Mouse (Mus musculus): ENCODE measurements around the gene Syn2. TPM values are rescaled to one million over a fixed set of nuclear protein-coding genes. Genes with fewer than 3 reads are reported as not detected.
A peak's percentile ranks its signal among the peaks of the same experiment; 100 is the strongest.

The Syn2 gene
- polyA plus RNA-seq, 1 experiment from 2014 or later: 23.3 TPM

DNA sequence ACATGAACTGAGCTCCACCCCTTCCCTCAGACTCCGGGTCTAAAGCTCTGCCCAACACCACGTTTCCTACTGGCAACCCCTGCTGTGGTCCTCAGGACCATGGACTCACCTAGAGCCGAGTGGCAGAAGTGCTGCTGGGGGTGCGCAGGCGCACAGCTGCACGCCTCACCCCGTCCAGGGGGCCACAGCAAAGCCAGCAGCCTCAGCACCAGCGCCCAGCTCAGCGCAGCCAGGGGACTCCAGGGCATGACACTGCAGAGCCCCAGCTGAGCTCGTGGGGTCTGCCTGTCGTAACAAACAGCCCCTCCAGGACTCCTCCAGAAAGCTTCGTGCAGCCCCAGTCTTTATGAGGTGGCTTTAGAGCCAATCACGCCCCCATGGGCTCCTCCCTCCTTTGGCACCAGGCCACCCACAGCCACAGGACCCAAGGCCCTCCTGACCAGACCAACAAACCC, 116.9 kb downstream of the Syn2 start:
- no peak for ATAC-seq
- DNase-seq (ENCODE audit: low spot score): peak; percentile 16

GRCm38 (mm10) chr6:115252099-115252873, 117.6 kb downstream of the Syn2 start, which contains the start of gene Timp4:
Timp4 (minus strand) TSS chr6:115252205.
- DNase-seq (ENCODE audit: low spot score) (peak; percentile 10), ATAC-seq (no peak)
- no peak within 1 kb of the TSS for H3K4me2 ChIP-seq (ENCODE audit: low read length)
- 23% methylated on average over 6 of the region's 10 CpGs for WGBS
- no peaks in the 10 kb centered on the region for H3K27me3 ChIP-seq (replicated peaks; ENCODE audit: control insufficient read depth, insufficient read depth, low read length)
- no peaks in the 10 kb centered on the region for H3K9me3 ChIP-seq (replicated peaks; ENCODE audit: control insufficient read depth, low read length)
- H3K27ac ChIP-seq (ENCODE audit: low read depth, low read length): no peak within 1 kb of the TSS
- 0 out of 2 replicates have a peak, but pooled peaks cover 7% of the 10 kb centered on the region for H3K4me1 ChIP-seq (ENCODE audit: control insufficient read depth, insufficient read depth, low read length)
- peak within 1 kb of the TSS; percentile 21 for H3K9ac ChIP-seq (ENCODE audit: low read length)
- no peak within 1 kb of the TSS for H3K4me3 ChIP-seq (ENCODE audit: low read depth, low read length)
- H3K36me3 ChIP-seq (ENCODE audit: control insufficient read depth, insufficient read depth, low read length): no peaks in the 10 kb centered on the region

More for the DNA sequence above, 116.9 kb downstream of the Syn2 start:
- Histone ChIP-seq H3K36me3 (ENCODE audit: control insufficient read depth, insufficient read depth, low read length) (no peaks in the 10 kb centered on the region), H3K4me3 (ENCODE audit: low read depth, low read length) (no peak overlapping the region), H3K9ac (ENCODE audit: low read length) (peak overlapping the region; percentile 21), H3K27ac (ENCODE audit: low read depth, low read length) (no peak overlapping the region), H3K9me3 (replicated peaks; ENCODE audit: control insufficient read depth, low read length) (no peaks in the 10 kb centered on the region), H3K4me2 (ENCODE audit: low read length) (no peak overlapping the region), H3K4me1 (ENCODE audit: control insufficient read depth, insufficient read depth, low read length) (0 out of 2 replicates have a peak, but pooled peaks cover 7% of the 10 kb centered on the region), H3K27me3 (replicated peaks; ENCODE audit: control insufficient read depth, insufficient read depth, low read length) (no peaks in the 10 kb centered on the region)
- WGBS: 4% methylated on average over 13 of the region's 13 CpGs

GRCm38 (mm10) chr6:115255171-115255570, 120.5 kb downstream of the Syn2 start:
- WGBS: 81% methylated on average over 3 of the region's 3 CpGs
- DNase-seq (ENCODE audit: low spot score) (peak; percentile 52), ATAC-seq (no peak)
- Histone ChIP-seq H3K36me3 (ENCODE audit: control insufficient read depth, insufficient read depth, low read length) (no peaks in the 10 kb centered on the region), H3K9me3 (replicated peaks; ENCODE audit: control insufficient read depth, low read length) (no peaks in the 10 kb centered on the region), H3K4me2 (ENCODE audit: low read length) (no peak overlapping the region), H3K9ac (ENCODE audit: low read length) (no peak overlapping the region), H3K4me1 (ENCODE audit: control insufficient read depth, insufficient read depth, low read length) (0 out of 2 replicates have a peak, but pooled peaks cover 7% of the 10 kb centered on the region), H3K4me3 (ENCODE audit: low read depth, low read length) (no peak overlapping the region), H3K27me3 (replicated peaks; ENCODE audit: control insufficient read depth, insufficient read depth, low read length) (no peaks in the 10 kb centered on the region), H3K27ac (ENCODE audit: low read depth, low read length) (no peak overlapping the region)

- 89% methylated on average over 3 of the region's 3 CpGs for WGBS
- no peak overlapping the region for H3K27ac ChIP-seq (ENCODE audit: low read depth, low read length)
- DNase-seq (ENCODE audit: low spot score): no peak
These were observed 125.8 kb downstream of the Syn2 start for GRCm38 (mm10) chr6:115260507-115260906.

GRCm38 (mm10) chr6:115266791-115267190, 132.1 kb downstream of the Syn2 start:
- H3K4me3 ChIP-seq (ENCODE audit: low read depth, low read length): no peak overlapping the region
- 89% methylated on average over 5 of the region's 5 CpGs for WGBS
- H3K27ac ChIP-seq (ENCODE audit: low read depth, low read length): no peak overlapping the region
- H3K9ac ChIP-seq (ENCODE audit: low read length): no peak overlapping the region
- DNase-seq (ENCODE audit: low spot score) (no peak), ATAC-seq (no peak)
- peaks cover 3% of the 10 kb centered on the region; the same call in 1 of the 2 replicates for H3K36me3 ChIP-seq (ENCODE audit: control insufficient read depth, insufficient read depth, low read length)
- no peaks in the 10 kb centered on the region for H3K9me3 ChIP-seq (replicated peaks; ENCODE audit: control insufficient read depth, low read length)
- no peaks in the 10 kb centered on the region for H3K4me1 ChIP-seq (ENCODE audit: control insufficient read depth, insufficient read depth, low read length)
- H3K4me2 ChIP-seq (ENCODE audit: low read length): no peak overlapping the region
- H3K27me3 ChIP-seq (replicated peaks; ENCODE audit: control insufficient read depth, insufficient read depth, low read length): no peaks in the 10 kb centered on the region

More at GRCm38 (mm10) chr6:115260507-115260906, 125.8 kb downstream of the Syn2 start:
- Histone ChIP-seq H3K4me2 (ENCODE audit: low read length) (no peak overlapping the region), H3K4me3 (ENCODE audit: low read depth, low read length) (no peak overlapping the region), H3K9me3 (replicated peaks; ENCODE audit: control insufficient read depth, low read length) (no peaks in the 10 kb centered on the region), H3K9ac (ENCODE audit: low read length) (no peak overlapping the region), H3K36me3 (ENCODE audit: control insufficient read depth, insufficient read depth, low read length) (peaks cover 3% of the 10 kb centered on the region; the same call in 1 of the 2 replicates), H3K4me1 (ENCODE audit: control insufficient read depth, insufficient read depth, low read length) (no peaks in the 10 kb centered on the region), H3K27me3 (replicated peaks; ENCODE audit: control insufficient read depth, insufficient read depth, low read length) (no peaks in the 10 kb centered on the region)
- ATAC-seq: no peak

DNA sequence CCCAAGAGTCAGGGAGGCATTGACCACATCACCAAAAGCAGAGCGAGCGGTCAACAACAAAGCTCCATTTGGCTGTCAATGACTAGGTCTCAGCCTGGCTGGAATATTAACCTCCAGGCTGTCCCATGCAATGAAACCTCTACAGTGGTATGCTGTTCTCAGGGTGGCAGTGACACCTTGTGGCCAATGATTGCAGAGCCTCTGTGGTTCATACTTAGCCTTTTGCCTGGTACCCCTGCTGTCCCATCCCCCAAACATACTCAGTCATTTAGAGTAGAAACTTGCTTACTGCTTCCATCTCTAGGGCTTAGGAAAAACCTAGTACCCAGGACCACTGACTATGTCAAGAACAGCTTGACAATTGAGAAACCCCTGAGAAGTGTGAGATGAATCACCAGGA, 133.2 kb downstream of the Syn2 start:
- Histone ChIP-seq H3K4me3 (ENCODE audit: low read depth, low read length) (no peak overlapping the region), H3K9ac (ENCODE audit: low read length) (no peak overlapping the region), H3K36me3 (ENCODE audit: control insufficient read depth, insufficient read depth, low read length) (peaks cover 3% of the 10 kb centered on the region; the same call in 1 of the 2 replicates), H3K4me2 (ENCODE audit: low read length) (no peak overlapping the region), H3K27ac (ENCODE audit: low read depth, low read length) (no peak overlapping the region), H3K27me3 (replicated peaks; ENCODE audit: control insufficient read depth, insufficient read depth, low read length) (no peaks in the 10 kb centered on the region), H3K9me3 (replicated peaks; ENCODE audit: control insufficient read depth, low read length) (no peaks in the 10 kb centered on the region), H3K4me1 (ENCODE audit: control insufficient read depth, insufficient read depth, low read length) (no peaks in the 10 kb centered on the region)
- DNase-seq (ENCODE audit: low spot score) (peak; percentile 83), ATAC-seq (peak; percentile 79)
- 57% methylated on average over 2 of the region's 2 CpGs for WGBS

DNA sequence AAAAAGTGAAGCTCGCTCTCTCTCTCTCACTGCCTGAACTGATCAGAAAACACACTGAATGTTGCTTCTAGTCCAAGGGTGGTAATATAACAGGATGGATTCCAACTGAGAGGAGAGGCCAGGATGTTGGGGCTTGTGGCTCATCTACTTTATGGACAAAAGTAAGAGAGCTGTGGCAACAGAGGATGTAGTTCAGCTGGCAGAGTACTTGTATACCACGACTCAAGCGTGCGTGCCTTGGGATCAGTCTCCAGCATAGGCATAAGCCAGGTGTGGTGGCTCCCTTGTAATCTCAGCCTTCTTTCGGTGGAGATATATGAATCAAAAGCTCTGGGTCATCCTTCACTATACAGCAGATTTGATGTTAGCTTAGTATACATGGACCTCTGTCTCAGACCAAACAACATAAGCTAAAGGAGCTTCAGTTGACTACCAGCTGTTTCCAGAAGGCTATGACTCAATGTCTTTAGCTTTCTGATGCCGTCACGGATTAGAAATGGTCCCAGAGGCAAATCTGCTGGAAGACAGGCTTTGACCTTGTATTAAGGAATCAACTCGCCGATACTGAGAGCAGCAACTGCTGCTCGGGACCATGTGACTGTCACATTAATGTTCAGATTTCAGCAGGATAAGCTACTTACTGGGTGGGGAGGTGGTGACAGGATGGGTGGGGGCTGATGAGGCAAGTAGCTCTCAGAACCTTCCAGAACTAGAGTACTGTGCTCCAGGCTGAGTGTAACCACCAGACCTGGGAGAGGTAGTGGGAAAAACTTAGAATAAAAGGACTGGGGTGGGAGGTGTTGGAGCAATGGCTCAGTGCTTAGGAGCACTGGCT, 134.1 kb downstream of the Syn2 start:
- WGBS: 91% methylated on average over 10 of the region's 10 CpGs

GRCm38 (mm10) chr6:115269561-115269960, 134.9 kb downstream of the Syn2 start:
- Histone ChIP-seq H3K4me2 (ENCODE audit: low read length) (no peak overlapping the region), H3K27ac (ENCODE audit: low read depth, low read length) (no peak overlapping the region), H3K9me3 (replicated peaks; ENCODE audit: control insufficient read depth, low read length) (no peaks in the 10 kb centered on the region), H3K36me3 (ENCODE audit: control insufficient read depth, insufficient read depth, low read length) (peaks cover 3% of the 10 kb centered on the region; the same call in 1 of the 2 replicates), H3K9ac (ENCODE audit: low read length) (no peak overlapping the region), H3K27me3 (replicated peaks; ENCODE audit: control insufficient read depth, insufficient read depth, low read length) (no peaks in the 10 kb centered on the region), H3K4me3 (ENCODE audit: low read depth, low read length) (no peak overlapping the region), H3K4me1 (ENCODE audit: control insufficient read depth, insufficient read depth, low read length) (no peaks in the 10 kb centered on the region)
- no peak for DNase-seq (ENCODE audit: low spot score)
- WGBS: 78% methylated on average over 5 of the region's 5 CpGs
- no peak for ATAC-seq

More for the DNA sequence above, 134.1 kb downstream of the Syn2 start:
- Histone ChIP-seq H3K27ac (ENCODE audit: low read depth, low read length) (no peak overlapping the region), H3K4me3 (ENCODE audit: low read depth, low read length) (no peak overlapping the region), H3K27me3 (replicated peaks; ENCODE audit: control insufficient read depth, insufficient read depth, low read length) (no peaks in the 10 kb centered on the region), H3K36me3 (ENCODE audit: control insufficient read depth, insufficient read depth, low read length) (peaks cover 3% of the 10 kb centered on the region; the same call in 1 of the 2 replicates), H3K9ac (ENCODE audit: low read length) (no peak overlapping the region), H3K4me1 (ENCODE audit: control insufficient read depth, insufficient read depth, low read length) (no peaks in the 10 kb centered on the region), H3K4me2 (ENCODE audit: low read length) (no peak overlapping the region), H3K9me3 (replicated peaks; ENCODE audit: control insufficient read depth, low read length) (no peaks in the 10 kb centered on the region)
- DNase-seq (ENCODE audit: low spot score) (no peak), ATAC-seq (no peak)
